Mouse (Mus musculus) frontal cortex, adult 2 months (tissue): ENCODE measurements at regions not wholly inside any gene's neighbourhood (a gene's known extent, or its start where the extent isn't known, plus 50 kb on each side); places are given as distances from the start of the nearest gene placed in this dataset.
A peak's percentile ranks its signal among the peaks of the same experiment; 100 is the strongest.

Source experiments
- DNase-seq, 2 experiments: peaks; one replicate each; pipeline ENCODE4 v3.0.0; 2022; ENCODE audit warnings: low spot score in 1 of 2; ENCODE audit errors: extremely low spot score in 1 of 2

- no peak for DNase-seq
Observed at GRCm38 (mm10) chr9:13974870-13975269, 147.4 kb downstream of the Fam76b start.

GRCm38 (mm10) chr9:13978842-13979241, 151.3 kb downstream of the Fam76b start:
- no peak for DNase-seq

- no peak for DNase-seq
Observed at GRCm38 (mm10) chr9:13987486-13987885, 160.0 kb downstream of the Fam76b start.

DNA sequence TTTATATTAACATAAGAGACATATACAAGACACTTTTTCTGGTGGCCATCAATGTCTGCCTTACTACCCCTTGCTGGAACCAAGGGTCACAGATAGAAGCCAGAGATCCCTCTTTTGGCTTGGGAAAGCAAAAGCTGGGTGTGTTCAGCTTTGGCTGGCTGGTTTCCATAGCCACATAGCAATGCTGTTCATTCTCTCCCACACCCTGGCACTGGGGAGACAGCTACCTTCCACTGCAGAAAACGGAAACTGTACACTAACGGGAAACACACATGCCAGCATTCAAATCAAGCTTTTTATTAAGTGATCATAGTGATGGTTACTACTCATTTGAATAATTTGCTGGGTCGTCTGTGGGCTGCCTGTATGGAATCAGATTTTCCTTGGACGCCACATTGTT, 161.4 kb downstream of the Fam76b start:
- peak in 1 of 2 experiments; percentile 38 for DNase-seq

GRCm38 (mm10) chr9:13990960-13991359, 163.4 kb downstream of the Fam76b start:
- no peak for DNase-seq

DNA sequence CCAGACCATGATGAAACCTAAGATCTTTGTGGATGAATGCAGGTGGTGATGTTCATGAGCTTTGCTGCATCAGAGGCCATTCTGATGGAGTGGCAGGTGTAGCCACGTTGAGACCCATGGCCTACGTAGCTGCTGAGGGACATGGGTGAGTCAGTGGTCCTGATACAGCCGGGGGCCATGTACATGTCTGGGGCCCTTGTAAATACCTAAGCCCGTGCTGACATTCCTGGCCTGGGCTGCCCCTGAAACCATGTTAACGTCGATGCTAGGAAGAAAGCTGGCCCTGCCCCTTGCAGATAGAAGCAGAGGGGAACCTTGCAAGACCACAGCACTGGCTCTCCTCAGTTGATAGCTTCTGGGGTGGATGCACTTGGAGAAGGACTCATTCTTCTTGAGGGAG, 165.2 kb downstream of the Fam76b start:
- no peak for DNase-seq

DNA sequence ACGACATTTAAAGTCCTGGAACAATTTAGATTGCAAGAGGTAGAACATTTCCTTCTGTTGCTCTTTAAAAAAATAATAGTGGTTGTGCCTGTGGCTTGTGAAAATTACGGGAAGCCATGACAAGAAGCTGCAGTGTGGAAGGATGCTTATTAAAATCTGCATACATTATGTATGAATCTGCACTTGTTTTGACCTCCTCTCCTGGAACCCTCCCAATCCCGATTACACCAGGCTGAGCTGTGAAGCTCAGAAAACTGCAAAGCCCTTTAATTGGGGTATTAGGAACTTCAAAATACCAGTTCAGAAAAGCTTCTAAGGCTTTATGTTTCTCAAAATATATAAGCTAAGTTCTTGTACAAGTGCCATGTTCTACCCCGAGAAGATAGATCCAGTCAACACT, 171.8 kb downstream of the Fam76b start:
- no peak for DNase-seq

DNA sequence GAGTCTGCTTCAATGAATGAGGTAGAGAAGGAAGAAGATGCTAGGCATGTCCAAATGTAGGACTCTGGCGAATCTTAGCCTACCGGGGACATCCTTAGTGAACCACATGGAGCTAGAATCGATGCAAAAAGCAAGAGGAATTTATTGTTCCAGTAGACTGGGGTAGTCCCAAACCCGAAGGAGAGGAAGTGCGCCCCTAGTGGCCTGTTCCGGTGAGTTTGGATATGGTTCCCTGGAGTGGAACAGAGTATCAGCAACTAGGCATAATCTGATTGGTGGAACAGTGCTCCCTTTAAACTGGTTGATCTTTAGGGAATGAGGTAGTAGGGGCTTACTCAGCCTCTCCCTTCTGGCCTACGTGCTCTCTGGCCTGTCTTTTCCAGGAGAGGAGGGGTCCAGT, 174.0 kb downstream of the Fam76b start:
- peak in 1 of 2 experiments; percentile 23 for DNase-seq

DNA sequence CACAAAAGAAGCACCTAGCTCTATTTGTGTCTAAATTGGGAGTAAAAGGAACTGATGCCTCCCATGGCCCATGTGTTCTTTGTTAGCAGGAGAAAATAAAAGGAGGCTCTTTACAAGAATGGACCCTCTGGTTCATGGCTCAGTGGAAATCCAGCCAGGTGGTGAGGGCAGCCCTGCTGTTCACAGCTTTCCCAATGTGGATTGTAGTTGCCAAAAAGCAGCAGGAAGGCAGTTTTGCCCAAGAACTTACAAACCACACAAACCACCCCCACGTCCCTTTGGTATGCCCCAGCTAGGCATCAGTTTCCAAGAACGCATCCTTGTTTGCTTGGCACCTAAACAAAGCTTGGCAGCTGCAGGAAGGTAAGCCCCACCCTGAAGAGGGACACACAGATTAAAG, 174.7 kb downstream of the Fam76b start:
- DNase-seq, result peak in 1 of 2 experiments; percentile 15

DNA sequence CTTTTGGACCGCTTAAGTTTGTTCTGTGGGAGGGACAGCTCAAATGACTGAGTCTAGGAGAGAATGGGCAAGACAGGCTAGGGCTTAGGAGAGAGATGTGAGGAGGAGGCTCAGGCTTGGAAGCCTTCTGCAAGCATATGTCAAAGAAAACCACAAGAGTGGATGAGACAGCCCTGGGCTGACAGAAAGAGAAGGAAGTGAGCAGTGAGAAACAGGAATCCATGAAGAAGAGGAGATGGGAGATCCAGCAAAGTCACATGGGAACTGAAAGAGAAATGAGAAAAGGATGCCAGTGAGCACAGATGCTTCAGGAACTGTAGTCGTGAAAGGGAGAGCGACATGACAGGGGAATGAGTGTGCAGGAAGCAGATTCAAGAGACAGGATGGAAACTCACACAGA, 175.6 kb downstream of the Fam76b start:
- peak in 1 of 2 experiments; percentile 21 for DNase-seq

DNA sequence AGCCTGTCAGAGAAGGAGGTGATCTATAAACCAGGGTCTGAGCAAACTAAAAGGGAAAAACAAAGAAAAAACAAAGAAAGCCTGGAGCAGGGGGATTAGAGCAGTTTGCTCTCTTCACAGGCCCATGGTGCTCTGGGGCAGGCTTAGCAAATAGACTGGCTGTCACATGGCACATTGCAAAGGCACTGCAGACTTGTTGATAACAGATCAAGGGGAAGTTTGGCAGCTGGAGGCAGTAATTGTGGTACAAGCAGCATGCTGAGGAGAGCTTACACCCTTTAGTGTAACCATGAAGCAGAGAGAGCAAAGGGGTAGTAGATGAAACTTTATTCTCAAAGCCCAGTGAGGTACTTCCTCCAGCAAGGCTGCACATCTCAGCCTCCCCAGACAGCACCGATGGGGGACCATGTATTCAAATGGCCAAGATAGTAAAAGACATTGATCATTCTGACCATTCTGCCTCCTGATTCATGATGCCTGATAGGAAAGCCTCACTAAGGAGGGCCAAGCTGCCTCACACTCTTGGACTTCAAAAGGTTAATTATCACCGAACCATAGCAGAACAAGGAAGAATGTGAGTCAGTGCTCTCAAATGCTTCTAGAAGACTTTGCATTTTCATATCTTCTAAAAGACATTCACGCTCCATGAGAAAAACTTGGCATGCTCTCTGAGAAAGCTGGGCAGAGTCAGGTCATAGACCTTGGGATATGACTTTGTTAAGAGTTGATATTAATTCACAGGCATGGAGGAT, 178.9 kb downstream of the Fam76b start:
- no peak for DNase-seq

DNA sequence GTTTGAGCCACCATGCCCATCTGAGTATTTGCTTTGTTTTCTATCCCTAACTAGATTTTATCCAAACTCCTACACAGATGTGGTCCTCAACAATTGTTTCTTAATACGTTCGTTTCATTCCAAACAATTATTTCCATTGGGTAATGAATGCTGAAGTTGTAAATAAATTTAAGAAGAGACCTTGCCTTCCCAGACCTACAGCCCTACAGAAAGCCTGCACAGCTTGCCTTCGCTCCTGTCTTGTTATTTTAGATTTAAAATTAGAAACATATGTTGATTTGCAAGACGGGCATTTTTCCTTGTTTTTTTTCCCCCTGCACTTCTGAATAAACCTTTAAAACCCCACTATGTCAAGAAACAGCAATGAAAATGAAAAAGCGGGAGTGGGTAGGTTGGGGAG, 181.9 kb downstream of the Fam76b start:
- no peak for DNase-seq

GRCm38 (mm10) chr9:14010261-14010949, 182.9 kb downstream of the Fam76b start:
- no peak for DNase-seq

- no peak for DNase-seq
Observed at GRCm38 (mm10) chr9:14024216-14024615, 196.7 kb downstream of the Fam76b start.

DNA sequence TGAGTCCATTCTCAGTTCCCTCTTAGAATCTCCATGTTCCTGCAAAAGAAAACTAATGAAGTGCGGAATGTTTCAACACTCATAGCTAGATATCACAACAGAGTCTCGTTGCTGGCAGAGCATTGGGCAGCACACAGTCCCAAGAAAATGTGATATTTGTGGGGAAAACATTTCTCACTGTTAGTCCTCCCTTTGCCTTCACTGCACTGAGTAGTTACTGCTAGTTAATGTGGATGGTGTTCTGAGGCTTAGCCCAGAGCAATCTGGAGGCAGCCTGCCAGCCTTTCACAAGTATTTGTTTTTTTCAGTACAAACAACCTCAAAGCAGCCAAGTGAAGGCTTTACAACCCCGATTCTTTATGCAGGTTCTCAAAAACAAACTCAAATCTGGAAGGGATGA, 197.2 kb downstream of the Fam76b start:
- DNase-seq, result no peak

GRCm38 (mm10) chr9:14028056-14028455, 200.5 kb downstream of the Fam76b start:
- DNase-seq, result no peak

GRCm38 (mm10) chr9:14031358-14032047, 204.0 kb downstream of the Fam76b start:
- DNase-seq, result no peak

- DNase-seq, result no peak
Observed at GRCm38 (mm10) chr9:14032048-14032362, 204.5 kb downstream of the Fam76b start.

DNA sequence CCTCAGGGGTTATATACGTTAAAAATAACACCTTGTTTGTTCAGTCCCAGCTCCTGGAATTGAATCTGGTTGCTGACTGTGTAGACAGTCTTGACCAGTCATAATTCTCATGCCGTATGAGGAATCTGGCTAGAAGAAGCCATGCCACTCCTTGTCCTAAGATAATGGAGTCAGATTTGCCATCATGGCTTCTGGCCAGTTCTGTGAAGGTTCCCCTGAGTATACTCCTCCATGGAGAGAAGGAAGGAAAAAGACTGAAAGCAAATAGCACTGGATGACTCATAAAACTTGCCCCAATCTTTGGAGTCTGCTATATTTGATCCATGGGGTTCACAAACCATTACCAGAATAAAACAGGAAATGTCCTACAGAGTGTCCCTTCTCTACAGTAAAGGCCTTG, 208.0 kb downstream of the Fam76b start:
- DNase-seq, result no peak

DNA sequence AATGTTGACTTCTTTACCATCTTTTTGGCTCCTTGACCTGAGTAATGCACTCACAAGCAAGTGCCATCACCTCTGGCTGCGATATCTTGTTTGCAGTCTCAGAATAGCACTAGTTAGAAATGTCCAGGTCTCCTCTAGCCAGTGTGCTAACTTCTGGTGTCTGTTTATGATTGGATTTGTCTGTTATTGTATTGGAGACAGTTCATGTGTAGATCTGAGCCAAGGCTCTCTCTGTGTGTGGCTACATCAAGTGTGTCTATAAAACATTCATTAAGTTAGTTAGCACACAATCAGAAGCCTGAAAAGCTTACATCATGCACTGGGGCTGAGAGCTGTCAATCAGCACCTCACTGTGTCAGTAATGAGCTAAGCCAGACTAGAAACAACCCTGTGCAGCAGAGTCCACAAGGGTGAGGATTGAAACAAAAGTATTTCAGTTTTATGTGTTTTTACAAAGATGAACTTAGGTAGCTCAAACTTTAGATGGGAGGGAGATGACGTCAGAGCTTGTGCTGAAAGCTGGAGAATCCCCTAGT, 214.5 kb downstream of the Fam76b start:
- DNase-seq, result no peak

DNA sequence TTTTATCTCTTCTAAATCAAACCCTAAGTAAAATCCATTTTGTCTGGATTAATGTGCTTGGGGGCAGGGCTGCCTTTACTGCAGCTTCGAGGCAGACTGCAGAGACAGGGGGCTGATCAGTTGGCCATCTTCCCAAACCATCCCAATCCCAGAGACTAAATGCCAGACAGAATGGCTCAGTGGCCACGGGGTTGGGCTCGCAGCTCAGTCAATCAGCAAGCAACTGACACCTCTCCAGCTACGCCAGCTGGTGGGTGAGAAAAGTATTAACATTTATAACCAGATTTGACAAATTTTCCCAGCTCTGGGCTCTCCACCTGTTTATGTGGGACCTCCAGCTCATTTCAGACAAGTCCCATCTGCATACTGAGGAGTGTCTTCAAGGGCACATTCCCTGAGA, 220.7 kb downstream of the Fam76b start:
- DNase-seq, result no peak

- no peak for DNase-seq
Observed at GRCm38 (mm10) chr9:14053704-14054103, 221.2 kb upstream of the Sesn3 start.
